Mouse (Mus musculus) hematopoietic multipotent progenitor cell, adult 10-12 weeks (in vitro differentiated cells): ENCODE results near the gene Gid4. TPM values are rescaled to one million over a fixed set of nuclear protein-coding genes. Genes with fewer than 3 reads are reported as not detected.

Experiments
- polyA plus RNA-seq: library from polyadenylated mRNA; stranded (reverse); fragments of >175 nt; gene quantifications from 2 replicates; pipeline ENCODE4 v1.2.3, GENCODE M21; 2012; ENCODE audit warnings: low replicate concordance

Gid4 gene
- polyA plus RNA-seq, result 8.8 and 12.0 TPM in 2 replicates

DNA sequence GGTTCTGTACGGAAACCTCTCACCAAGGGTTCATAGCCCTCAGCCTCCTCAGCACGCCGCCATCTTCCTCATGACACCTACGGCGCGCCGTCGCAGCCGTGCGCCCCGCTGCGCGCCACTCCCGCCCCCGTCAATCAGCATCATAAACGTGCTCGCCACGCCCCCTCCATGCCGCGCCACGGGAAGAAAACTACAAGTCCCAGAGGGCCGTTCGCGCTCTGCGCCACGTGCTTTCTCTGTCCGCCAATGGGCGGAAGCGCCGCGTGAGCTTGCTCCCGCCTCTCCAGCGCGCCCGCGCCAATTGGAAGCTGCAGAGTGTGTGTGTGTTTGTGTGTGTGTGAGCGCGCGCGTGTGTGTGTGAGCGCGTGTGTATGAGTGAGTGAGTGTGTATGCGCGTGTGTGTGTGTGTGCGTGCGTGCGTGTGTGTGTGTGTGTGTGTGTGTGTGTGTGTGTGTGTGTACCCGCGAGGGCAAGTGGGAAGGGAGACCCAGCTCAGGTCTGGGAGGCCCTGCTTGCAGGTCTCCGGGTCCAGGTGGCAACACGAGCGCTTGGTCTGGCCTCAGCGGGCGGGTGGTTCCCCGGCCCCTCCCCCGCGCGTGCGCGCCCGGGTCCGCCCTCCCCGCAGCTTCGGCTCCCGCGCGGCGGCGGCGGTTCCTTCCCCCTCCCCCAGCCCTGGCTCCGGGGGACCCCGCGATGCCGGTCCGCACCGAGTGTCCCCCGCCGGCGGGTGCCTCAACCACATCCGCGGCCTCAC is at the start of gene Gid4:
Gid4 (plus strand) TSS at position 183 of the 754 bp plus-strand sequence.

DNA sequence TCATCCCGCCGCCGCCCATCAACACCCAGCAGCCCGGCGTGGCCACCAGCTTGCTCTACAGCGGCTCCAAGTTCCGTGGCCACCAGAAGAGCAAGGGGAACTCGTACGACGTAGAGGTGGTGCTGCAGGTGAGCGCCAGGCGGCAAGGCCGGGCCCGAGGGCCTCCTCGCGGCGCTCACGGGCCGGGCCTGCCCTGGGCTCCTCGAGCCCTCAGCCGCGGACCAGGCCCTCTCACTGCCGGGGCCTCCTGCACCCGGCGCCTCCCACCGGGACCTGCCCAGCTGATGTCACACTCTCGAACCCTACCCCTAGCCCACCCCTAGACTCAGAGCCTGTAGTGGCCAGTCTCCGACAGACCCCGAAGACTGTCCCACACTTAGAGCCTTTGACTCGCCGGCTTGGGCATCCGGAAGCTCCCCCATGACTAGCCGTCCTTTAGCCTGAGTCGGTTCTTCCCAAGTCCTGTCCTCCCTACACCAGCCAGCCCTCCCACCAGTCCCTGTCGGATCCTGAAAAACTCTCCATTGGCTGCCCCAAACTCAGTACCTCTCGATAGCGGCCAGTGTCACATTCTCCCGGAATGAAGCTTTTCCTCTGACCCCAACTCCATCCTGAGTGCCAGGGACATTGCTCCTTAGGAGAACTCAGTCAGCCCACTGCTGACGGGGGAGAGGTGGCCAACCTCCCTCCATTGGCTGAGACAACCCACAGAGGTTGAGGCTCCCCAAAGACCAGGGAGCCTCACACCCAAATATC is 950 bp downstream of the Gid4 start, which contains the start of gene Atpaf2:
Atpaf2 (minus strand) TSS at position 741 of the 756 bp plus-strand sequence.

DNA sequence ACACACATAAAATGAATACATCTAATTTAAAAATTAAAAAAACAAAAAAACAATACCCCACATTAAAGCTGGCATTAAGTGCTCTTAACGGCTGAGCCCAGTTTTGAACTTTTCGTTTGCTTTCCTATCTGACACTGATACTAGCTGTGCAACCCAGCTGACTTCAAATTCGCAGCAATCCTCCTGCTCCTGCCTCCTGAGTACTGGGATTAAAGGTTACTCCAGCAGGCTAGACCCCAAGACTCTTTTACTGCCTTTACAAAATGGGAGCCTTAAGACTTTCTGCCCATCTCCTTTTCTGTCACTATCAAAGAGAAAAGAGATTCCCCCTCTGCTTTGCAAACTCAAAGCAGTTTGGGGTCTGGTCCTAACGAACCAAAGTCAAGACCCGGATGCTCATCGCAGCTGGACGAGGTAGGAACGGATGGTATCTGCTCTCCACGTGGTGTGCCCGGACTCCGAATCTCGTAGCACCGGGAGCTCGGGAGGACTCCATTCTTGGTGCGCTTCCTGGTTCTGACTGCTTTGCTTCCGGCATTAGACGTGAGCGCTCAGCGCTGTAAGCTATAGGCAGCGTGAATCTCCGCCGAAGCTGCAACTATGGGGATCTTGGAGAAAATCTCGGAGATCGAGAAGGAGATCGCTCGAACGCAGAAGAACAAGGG is 37.3 kb downstream of the Gid4 start, which contains the start of gene Drg2:
Drg2 (plus strand) TSS at position 512 of the 665 bp plus-strand sequence.

DNA sequence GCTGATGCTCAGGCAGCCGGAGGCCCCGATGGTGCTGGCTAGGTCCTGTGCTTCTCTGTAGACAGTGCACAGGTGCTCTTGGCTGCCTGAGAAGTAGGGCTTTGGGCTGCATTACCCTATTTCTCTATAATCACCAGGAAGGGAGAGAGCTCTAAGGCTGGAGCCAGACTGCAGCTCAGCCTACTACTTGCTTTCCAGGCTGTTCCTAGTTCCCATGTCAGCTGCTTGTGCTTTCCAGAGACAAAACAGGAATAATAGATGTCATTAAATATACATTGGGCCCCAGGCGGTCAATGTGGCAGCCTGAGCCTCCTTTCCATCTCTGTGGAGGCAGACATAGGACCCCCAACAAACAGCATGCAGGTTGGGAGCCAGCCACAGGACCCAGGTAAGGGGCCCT is 52.1 kb downstream of the Gid4 start, which contains the start of gene Myo15:
Myo15 (plus strand) TSS at position 301 of the 400 bp plus-strand sequence.

Other genes with a start within 250 kb of the Gid4 start
- 182 and 281 TPM in 2 replicates for gene Srebf1, start 194.6 kb upstream of the Gid4 start, polyA plus RNA-seq
- 23.5 and 40.8 TPM in 2 replicates for gene Tom1l2, start 64.2 kb upstream of the Gid4 start, polyA plus RNA-seq
- gene Drc3, start 63.8 kb upstream of the Gid4 start, polyA plus RNA-seq, result not detected in 2 replicates
- gene Atpaf2, start 1.3 kb downstream of the Gid4 start, polyA plus RNA-seq, result 35.8 and 42.2 TPM in 2 replicates
- gene Drg2, start 37.4 kb downstream of the Gid4 start, polyA plus RNA-seq, result 23.8 and 35.1 TPM in 2 replicates
- gene Myo15, start 52.2 kb downstream of the Gid4 start, polyA plus RNA-seq, result 0.10 and 0.21 TPM in 2 replicates
- gene Alkbh5, start 119.2 kb downstream of the Gid4 start, polyA plus RNA-seq, result 27.0 and 45.4 TPM in 2 replicates